Mouse (Mus musculus) gastrocnemius, postnatal 36 days (tissue): ENCODE measurements around the gene Cyth2. TPM values are rescaled to one million over a fixed set of nuclear protein-coding genes. Genes with fewer than 3 reads are reported as not detected.
A peak's percentile ranks its signal among the peaks of the same experiment; 100 is the strongest.

Experiments used
- DNase-seq, 2 experiments: peaks; one replicate each; pipeline ENCODE4 v3.0.0; 2022
- intact Hi-C: fragments of 180-260 bp; cut with DNase I; formaldehyde crosslinking; loops from one replicate; pipeline ENCODE4 v1.15.1; 2025
- total RNA-seq, 2 experiments: library from RNA; stranded (reverse); gene quantifications; 2 replicates each; pipeline ENCODE4 v1.2.3; 2021

The Cyth2 gene
- total RNA-seq, 2 experiments from 2014 or later, result 32.6 to 33.4 TPM

DNA sequence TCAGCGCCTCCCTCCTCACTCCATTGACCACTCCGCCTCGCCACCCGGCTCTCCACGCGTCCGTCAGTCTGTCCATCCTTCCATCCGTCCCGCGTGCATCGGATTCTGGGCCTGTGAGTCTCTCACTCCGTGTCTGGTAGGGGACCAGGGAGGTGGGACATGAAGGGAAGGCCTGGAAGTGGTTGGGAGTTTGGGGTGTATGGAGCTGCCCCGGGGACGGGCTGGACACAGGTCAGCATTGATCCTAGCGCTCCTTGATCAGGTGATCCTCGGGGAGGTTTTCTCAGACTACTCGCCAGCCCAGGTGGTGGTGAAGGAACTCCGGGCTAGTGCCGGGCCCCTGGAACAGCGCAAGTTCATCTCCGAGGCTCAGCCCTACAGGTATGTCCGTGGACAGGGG is 26.7 kb downstream of the Cyth2 start:
- intact Hi-C loops, result no loop called here

DNA sequence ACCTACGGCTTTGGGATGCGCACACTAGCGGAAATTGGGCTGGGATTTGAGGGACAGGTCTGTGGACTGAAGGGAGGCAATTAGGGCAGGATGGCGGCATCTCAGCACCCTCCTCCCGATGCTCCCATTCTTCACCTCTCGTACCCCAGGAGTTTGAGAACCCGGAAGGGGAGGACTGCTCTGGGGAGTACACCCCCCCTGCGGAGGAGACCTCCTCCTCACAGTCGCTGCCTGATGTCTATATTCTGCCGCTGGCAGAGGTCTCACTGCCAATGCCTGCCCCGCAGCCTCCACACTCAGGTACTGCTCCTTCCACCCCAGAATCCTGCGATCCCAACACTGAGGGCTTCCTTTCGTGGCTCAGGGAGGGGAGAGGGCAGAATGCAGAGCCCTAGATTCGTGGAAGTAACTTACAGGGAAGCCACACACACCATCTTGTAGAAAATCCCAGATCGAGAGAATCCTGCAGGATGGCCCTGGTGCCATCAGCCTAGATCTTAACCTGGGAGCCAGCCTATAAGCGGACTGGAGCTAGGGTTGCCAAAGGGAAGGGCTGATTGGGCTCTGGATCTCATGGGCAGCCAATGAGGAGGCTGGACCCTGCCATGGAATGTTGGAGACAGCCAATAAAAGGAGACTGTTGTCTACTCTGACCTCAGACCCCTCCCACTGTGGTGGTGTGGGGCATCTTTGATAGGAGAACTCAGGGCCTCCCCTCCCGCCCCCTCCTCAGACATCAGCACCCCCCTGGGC is 27.5 kb downstream of the Cyth2 start:
- intact Hi-C loops, result no loop called here
- no peak for DNase-seq

More for the DNA sequence above, 26.7 kb downstream of the Cyth2 start:
- no peak for DNase-seq

DNA sequence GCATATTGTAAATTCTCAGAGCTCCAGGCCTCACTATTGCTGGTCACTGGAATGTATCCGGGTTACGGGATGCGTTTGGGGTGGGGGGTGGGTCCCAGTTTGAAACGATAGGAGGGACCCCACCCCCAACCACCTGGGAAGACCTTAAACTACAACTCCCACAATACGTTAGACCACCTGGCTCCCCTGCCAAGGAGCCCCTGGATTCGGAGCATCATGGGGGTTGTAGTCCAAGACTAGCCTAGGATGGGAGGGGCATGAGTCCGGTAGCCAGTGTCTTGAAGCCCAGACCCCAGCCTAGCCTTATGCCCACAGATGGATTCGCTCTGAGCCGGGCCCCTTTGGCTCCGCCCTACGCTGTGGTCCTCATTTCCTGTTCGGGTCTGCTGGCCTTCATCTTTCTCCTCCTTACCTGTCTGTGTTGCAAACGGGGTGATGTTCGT is 28.2 kb downstream of the Cyth2 start:
- DNase-seq, result no peak

DNA sequence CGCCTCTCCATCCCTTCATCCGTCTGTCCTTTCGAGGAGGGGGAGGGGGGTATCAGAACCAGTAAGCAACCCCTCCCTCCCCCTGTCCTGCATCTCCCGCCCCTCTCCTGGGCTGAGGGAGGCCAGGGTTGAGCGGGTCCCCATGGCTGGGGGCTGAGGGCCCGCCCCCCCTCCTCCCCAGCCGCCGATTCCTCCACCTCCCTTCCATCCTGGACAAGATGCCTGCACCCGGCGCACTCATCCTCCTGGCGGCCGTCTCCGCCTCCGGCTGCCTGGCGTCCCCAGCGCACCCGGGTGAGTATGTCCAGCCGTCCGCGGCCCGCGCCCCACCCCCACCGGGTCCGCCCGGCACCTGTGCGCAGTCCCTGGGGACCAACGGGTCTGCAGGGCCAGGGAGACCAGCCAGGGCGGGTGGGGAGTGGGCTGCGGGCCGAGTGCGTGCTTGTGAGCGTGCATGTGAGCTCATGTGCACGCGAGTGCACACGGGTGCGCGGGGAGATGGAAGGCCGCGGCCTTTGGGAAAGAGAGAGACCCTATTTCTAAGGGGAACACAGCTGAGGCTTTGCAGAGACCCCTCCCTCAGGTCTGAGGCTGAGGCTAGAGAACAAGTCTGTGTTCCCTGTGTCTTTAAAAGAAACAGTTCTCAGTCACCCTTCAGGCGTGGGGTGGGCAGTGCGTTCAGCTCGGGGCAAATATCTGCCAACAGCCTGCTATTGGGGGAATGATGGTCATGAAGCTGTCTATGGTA is 28.8 kb downstream of the Cyth2 start:
- no peak for DNase-seq
- intact Hi-C loops, result no loop called here

More for the DNA sequence above, 28.2 kb downstream of the Cyth2 start:
- intact Hi-C loops, result no loop called here

DNA sequence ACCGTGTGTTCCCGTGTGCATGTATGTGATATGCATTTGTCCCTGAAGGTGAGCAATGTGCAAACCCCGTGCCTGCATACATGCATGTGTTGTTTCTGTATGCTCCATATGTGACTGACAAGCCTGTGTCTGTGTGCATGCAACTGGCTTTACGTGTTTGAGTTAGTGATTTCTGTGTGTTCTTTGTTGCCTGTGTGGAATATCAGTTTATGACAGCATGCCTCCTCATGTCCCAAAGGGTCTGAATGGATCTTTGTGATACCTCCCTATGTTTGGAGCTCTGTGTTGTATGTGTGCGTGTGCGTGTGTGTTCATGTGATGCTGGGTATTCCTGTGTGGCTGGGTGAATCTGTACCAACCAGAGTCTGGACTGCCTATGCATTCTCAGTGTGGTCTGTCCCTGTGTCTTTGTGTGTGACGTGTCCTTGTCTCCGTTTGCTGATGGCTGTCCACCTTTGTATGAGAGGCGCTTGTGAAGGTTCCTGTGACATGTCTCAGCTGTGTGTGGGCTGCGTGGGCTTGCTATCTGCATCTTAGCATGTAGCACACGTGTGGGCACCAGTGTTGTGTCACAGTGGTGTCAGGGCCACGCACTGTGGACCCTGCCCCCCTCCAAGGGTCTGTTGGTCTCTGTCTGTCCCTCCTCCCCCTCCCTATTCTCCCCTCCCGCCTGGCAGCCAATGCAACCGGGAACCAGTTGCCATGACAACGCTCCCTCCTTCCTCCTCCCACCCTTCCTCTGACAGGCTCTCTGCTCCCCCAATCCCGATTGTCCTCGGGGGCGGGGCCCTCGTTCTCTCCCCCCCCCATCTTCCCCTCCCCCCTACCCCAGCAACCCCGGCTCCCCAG is 29.6 kb downstream of the Cyth2 start, which contains the start of gene Sult2b1:
TSS of gene Sult2b1 (minus strand) at position 146 of the 849 bp plus-strand sequence.
- DNase-seq, result no peak
- intact Hi-C loops, result no loop called here

DNA sequence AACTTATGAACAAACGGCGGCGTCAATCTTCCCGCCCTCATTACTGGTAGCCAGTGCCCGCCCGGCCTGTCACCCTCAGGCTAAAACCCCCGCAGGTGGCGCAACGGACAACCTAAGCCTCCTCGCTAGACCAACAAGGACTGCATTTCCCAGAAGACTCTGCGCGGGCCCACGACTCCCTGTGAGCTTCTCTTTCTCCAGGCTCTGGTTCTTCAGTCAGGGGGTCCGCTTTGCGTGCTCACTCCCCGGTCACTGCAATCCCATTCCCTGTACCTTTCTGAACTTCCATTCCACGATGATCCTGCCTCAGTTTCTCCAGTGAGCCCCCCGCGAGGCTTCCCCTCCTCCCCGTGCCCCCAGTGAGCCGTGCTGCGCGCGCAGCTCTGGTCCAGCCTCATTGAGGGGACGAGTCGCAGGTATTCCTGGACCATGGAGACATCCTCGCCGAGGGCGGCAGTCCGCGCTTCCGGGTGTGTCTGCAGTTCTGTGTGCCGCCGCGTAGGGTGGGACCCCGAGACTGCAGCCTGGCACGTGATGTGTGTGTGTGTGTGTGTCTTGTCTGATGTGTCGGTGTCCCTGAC is 30.8 kb downstream of the Cyth2 start, which contains the start of gene Lmtk3:
TSS of gene Lmtk3 (plus strand) at position 228 of the 581 bp plus-strand sequence.
- DNase-seq, result no peak
- intact Hi-C loops, result no loop called here

DNA sequence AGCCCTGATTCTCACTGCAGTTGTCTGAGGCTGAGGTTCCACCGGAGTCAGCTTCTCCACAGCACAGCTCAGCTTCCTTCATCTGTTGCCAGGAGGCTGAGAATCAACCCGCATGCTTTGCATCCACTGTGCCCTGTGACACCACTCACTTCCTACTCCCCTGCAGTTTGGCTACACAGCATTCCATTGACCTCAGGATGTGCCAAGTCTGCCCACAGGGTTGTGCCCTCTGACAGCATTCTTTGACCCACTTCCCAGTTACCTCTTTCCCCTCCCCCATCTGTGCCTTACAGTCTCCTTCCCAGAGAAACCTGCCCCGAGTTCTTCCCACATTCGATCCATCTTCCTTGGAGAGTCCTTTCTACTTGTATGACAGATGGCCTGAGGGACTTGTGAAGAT is 32.1 kb downstream of the Cyth2 start:
- intact Hi-C loops, result no loop called here

DNA sequence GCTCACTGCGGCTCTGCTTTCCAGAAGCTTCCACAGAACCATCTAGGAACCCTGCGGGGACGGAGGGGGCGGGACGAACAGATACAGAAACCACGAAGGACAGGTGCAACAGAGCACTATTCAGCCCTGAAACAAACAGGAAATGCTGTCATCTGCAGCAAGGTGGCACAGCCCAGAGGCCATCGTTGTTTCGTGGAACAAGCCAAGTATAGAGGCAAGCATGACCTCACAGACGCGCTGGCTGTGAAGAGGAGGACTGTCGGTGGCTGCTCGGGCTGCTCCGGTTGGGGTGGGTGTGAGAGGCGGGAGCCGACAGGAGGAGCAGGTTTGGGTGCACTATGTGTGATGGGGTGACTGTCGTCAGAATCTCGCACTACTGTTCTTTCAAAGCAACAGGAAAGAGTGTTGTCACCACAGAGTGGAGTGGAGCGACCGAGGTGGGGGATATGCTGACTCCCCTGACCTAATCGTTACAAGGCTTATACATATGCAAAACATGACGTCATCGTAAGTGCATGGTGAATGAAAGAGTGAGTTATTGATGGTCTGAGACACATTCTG is 35.2 kb downstream of the Cyth2 start:
- DNase-seq, result peak in 1 of 2 experiments; percentile 2
- intact Hi-C loops, result no loop called here

More for the DNA sequence above, 32.1 kb downstream of the Cyth2 start:
- DNase-seq, result no peak

DNA sequence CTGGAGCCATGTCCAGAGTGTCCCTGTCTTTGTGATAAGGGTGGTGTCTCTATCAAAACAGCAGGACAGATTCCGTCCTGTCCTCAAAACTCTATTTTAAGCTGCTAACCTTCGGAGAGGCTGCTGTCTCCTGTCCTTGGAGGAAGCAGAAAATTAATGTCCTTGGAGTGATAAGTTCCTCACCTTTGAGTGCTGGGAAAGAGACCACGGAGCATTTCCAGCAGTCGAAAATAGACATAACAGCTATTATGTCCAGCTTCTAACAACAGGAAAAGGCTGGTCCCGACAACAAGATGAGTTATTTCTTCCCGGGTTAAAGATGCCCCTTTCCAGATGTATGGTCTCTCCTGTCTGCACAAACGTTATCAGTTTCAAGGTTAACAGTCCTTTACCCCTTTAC is 39.1 kb downstream of the Cyth2 start:
- intact Hi-C loops, result no loop called here

DNA sequence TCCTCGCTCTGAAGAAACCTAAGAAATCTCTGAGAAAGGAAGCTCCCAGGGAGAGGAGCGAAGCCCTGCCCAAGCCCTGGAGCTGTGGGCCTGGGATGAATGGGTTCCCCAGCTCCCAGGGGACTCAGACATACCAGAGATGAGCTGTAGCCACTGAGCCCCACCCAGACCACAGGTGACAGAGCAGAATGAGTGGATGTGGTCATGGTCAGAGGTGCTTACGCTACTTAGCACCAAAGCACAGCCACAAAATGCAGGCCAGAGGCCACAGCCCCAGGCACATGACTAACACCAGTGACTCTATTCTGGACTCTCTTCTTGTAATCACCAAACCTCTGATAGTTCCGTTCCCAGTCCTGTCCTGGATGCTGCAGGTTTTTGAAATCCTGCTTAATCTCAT is 43.3 kb downstream of the Cyth2 start:
- intact Hi-C loops, result no loop called here
- no peak for DNase-seq

More for the DNA sequence above, 39.1 kb downstream of the Cyth2 start:
- no peak for DNase-seq

DNA sequence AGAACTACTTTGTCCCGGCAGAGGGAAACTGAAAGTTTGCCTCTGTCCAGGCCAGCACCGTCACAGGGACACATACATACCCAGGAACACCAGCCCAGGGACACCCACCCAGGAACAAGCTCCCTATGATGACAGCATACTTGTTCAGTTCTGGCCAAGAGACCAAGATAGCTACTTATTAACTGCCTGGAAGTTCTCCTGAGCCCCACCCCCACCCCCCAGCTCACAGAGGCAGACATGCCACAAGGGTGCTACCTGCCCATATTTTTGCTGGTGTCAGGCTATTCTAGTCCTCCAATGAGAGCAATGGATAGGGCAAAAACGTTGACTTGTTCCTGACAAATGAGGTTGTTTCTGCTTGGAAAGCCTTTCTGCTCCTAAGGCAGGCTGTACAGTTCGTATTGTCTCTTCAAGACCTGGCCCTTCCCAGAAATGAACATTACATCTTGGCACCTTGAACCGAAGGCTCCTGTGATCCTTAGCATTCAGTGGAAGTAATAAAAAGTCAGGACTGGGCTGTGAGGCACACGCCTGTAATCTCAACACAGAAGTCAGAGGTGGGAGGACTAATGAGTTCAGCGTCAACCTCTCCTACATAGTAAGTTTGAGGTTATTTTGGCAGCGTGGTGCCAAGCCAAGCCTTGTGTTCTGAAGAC is 43.8 kb downstream of the Cyth2 start:
- DNase-seq, result no peak
- intact Hi-C loops, result no loop called here

DNA sequence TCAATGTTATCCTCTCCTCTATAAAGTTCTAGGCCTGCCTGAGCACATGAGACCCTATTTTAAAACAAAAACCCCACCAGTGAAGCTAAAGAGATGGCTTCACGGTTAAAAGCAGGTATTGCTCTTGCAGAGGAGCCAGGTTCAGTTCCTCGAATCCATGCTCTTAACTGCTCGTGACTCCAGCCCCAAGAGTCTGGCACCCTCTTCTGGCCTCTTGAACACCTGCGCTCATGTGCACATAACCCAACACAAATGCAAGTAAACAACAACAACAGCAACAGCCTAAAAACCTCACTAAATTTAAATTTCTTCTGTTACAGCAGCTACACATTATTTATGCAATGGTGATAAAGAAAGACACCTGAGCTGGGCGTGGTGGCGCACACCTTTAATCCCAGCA is 46.9 kb downstream of the Cyth2 start:
- DNase-seq, result no peak
- intact Hi-C loops, result loop anchor here (10.0 kb wide), 1 partner anchor 217 kb away; no protein-coding TSS in a partner anchor

DNA sequence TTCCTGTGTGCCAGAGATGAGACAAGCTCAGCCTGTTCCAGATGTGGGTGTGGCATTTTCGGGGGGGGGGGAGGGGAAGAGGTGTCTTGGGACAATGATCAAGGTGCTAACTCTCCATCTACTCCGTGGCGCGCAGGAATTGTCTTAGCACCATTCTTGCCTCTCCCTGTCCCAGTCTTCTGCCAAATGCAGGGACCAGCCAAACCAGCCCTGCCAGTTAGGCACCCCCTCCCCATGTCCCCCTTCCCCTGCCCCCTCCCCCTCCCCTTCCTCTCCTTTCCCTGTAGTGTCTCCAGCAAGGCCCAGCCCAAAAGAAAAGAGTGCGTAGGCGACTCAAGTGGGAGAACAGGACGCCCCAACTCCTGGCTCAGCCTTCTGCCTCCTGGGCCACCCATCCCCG is 47.6 kb downstream of the Cyth2 start:
- intact Hi-C loops, result loop anchor here (10.0 kb wide), 1 partner anchor 218 kb away; no protein-coding TSS in a partner anchor
- no peak for DNase-seq

DNA sequence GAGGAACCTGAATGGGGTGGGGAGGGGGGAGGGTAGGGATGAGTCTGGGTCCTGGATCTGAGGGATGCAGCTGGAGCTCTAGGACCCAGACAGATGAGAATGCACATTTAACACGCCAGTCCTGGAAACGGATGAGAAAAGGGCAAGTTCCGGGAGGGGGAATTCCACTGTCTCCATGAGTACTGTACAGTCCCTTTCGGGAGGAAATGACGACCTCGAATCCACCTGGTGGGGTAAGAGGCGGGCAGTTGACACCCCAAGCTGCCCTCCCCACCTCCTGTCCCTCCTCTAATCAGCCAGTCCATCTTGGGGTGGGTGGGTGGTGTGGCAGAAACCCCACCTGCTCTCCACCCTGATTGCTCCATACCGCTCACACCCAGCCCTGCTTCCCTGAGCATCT is 48.4 kb downstream of the Cyth2 start:
- no peak for DNase-seq
- intact Hi-C loops, result loop anchor here (10.0 kb wide), 1 partner anchor 219 kb away; no protein-coding TSS in a partner anchor

DNA sequence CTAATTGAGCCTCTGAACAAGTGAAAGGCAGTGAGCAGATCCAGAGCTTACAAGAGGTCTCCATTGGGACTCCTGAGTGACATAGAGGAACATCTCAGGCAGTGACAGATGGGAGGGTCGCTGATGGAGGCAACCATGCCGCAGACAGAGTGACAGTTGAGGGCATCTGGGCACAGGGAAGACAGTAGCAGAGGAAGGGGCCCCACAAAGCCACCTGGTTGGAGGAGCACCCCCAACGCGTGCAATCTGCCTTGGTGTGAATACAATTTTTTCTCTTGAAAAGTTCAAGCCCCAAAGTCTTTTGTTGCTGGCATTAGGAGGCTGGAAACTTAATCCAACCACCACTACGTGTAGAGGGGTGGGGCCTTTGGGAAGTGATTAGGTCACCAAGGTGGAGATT is 54.2 kb downstream of the Cyth2 start:
- intact Hi-C loops, result loop anchor here (10.0 kb wide), 1 partner anchor 225 kb away; no protein-coding TSS in a partner anchor
- no peak for DNase-seq

DNA sequence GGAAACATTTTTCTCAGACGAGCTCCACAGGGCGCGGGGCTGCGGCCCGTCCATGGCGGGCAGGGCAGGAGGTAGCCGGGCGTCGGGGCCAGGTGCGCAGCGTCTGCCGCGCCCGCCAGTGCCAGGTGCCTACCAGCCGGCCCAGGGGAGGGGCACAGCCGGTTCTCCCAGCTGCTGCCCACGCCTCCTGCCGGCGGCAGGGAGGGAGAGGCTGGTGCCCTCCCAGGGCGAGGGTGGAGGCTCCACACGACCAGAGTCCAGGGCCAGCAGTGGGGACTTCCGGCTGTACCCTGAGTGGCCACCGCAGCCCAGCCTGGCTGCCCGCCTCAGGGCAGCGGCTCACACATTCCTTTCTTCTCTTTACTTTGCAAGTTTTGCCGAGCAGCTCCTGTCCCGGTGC is 55.0 kb downstream of the Cyth2 start:
- intact Hi-C loops, result loop anchor here (5.0 kb wide), 1 partner anchor 33 kb away; no protein-coding TSS in a partner anchor
- no peak for DNase-seq
